Mouse (Mus musculus) thymus, postnatal 25 days (tissue): ENCODE measurements at regions not wholly inside any gene's neighbourhood (a gene's known extent, or its start where the extent isn't known, plus 50 kb on each side); places are given as distances from the start of the nearest gene placed in this dataset.
"Not testable (repeated sequence)": the region's sequence is repeated elsewhere in the genome, so short reads cannot be mapped to it uniquely, and the experiment has no call there.

Source experiments
- DNase-seq: peaks from one replicate; pipeline ENCODE4 v3.0.0; 2022

GRCm38 (mm10) chr14:53980771-53981170, 273.1 kb downstream of the Dad1 start:
- no peak for DNase-seq

- peak; percentile 48 for DNase-seq
These were observed 292.5 kb downstream of the Dad1 start for GRCm38 (mm10) chr14:53961426-53961825.

GRCm38 (mm10) chr14:53960779-53961178, 293.1 kb downstream of the Dad1 start:
- DNase-seq = peak; percentile 54

- peak; percentile 67 for DNase-seq
These were observed 318.1 kb downstream of the Dad1 start for GRCm38 (mm10) chr14:53935791-53936231.

- DNase-seq = peak; percentile 47
These were observed 318.6 kb downstream of the Dad1 start for GRCm38 (mm10) chr14:53935336-53935735.

- no peak for DNase-seq
These were observed 343.0 kb downstream of the Dad1 start for GRCm38 (mm10) chr14:53910871-53911270.

GRCm38 (mm10) chr14:53904578-53904977, 349.3 kb downstream of the Dad1 start:
- DNase-seq = no peak

- no peak for DNase-seq
These were observed 352.8 kb downstream of the Dad1 start for GRCm38 (mm10) chr14:53901103-53901502.

GRCm38 (mm10) chr14:53881304-53881703, 372.6 kb downstream of the Dad1 start:
- DNase-seq = peak; percentile 25

- peak; percentile 76 for DNase-seq
These were observed 377.3 kb downstream of the Dad1 start for GRCm38 (mm10) chr14:53876581-53876980.

- peak; percentile 54 for DNase-seq
These were observed 378.2 kb downstream of the Dad1 start for GRCm38 (mm10) chr14:53875736-53876135.

GRCm38 (mm10) chr14:53847049-53847448, 406.9 kb downstream of the Dad1 start:
- no peak for DNase-seq

- peak; percentile 40 for DNase-seq
These were observed 408.3 kb downstream of the Dad1 start for GRCm38 (mm10) chr14:53845646-53846045.

GRCm38 (mm10) chr14:53832553-53832952, 421.4 kb downstream of the Dad1 start:
- DNase-seq = no peak

GRCm38 (mm10) chr14:53831651-53832050, 422.3 kb downstream of the Dad1 start:
- DNase-seq = peak; percentile 36

GRCm38 (mm10) chr14:53830717-53831116, 423.2 kb downstream of the Dad1 start:
- peak; percentile 28 for DNase-seq

GRCm38 (mm10) chr14:53826782-53827181, 427.1 kb downstream of the Dad1 start:
- no peak for DNase-seq

- peak; percentile 82 for DNase-seq
These were observed 447.7 kb downstream of the Dad1 start for GRCm38 (mm10) chr14:53806231-53806630.

- peak; percentile 73 for DNase-seq
These were observed 449.9 kb downstream of the Dad1 start for GRCm38 (mm10) chr14:53803698-53804620.

GRCm38 (mm10) chr14:53802547-53802946, 451.4 kb downstream of the Dad1 start:
- no peak for DNase-seq

- no peak for DNase-seq
These were observed 453.3 kb downstream of the Dad1 start for GRCm38 (mm10) chr14:53800508-53801136.

GRCm38 (mm10) chr14:53795160-53795559, 458.7 kb downstream of the Dad1 start:
- peak; percentile 74 for DNase-seq

GRCm38 (mm10) chr14:53794527-53794926, 459.4 kb downstream of the Dad1 start:
- no peak for DNase-seq

GRCm38 (mm10) chr14:53792432-53792831, 461.5 kb downstream of the Dad1 start:
- DNase-seq = not testable (repeated sequence)
